ENCODE assay signal across 7 mouse cellular contexts in genomic region chr19:23892633-23893032, GRCm38 (mm10).
DNase-seq lines count a peak whose midpoint lies in the region; ATAC-seq lines count a peak whose summit lies in the region.

No protein-coding gene starts in this region.

- WGBS in forebrain, embryonic 12.5 days, result 23% methylated on average over 37 of the region's 37 CpGs
- 25% methylated on average over 37 of the region's 37 CpGs for WGBS in limb, embryonic 10.5 days
- WGBS in stomach, embryonic 14.5 days, result 31% methylated on average over 37 of the region's 37 CpGs

- H3K4me3 ChIP-seq in forebrain, embryonic 12.5 days (replicated peaks), result peak overlapping the region; percentile 43
- peak overlapping the region; percentile 48 for H3K4me3 ChIP-seq in limb, embryonic 10.5 days
- H3K4me3 ChIP-seq in stomach, embryonic 14.5 days (ENCODE audit: low read depth, low read length), result peak overlapping the region; percentile 41

- peak overlapping the region; percentile 60 for H3K4me2 ChIP-seq in forebrain, embryonic 12.5 days
- peak overlapping the region; percentile 59 for H3K4me2 ChIP-seq in stomach, embryonic 14.5 days (replicated peaks; ENCODE audit: low read depth, low read length)

- peak overlapping the region; percentile 3; the same call in 1 of the 2 replicates for H3K9ac ChIP-seq in forebrain, embryonic 12.5 days
- H3K9ac ChIP-seq in stomach, embryonic 14.5 days (replicated peaks; ENCODE audit: low read depth, low read length), result no peak overlapping the region

- peaks cover 75% of the 10 kb centered on the region for H3K27me3 ChIP-seq in forebrain, embryonic 12.5 days
- peaks cover 86% of the 10 kb centered on the region for H3K27me3 ChIP-seq in limb, embryonic 10.5 days (ENCODE audit: low read depth, poor library complexity, severe bottlenecking)
- 0 out of 2 replicates have a peak, but pooled peaks cover 6% of the 10 kb centered on the region for H3K27me3 ChIP-seq in stomach, embryonic 14.5 days (ENCODE audit: control insufficient read depth, insufficient read depth, low read length)

- H3K36me3 ChIP-seq in forebrain, embryonic 12.5 days (replicated peaks), result no peaks in the 10 kb centered on the region
- no peaks in the 10 kb centered on the region for H3K36me3 ChIP-seq in limb, embryonic 10.5 days
- no peaks in the 10 kb centered on the region for H3K36me3 ChIP-seq in stomach, embryonic 14.5 days (ENCODE audit: control insufficient read depth, insufficient read depth, low read length)

- no peaks in the 10 kb centered on the region for H3K9me3 ChIP-seq in forebrain, embryonic 12.5 days
- no peaks in the 10 kb centered on the region for H3K9me3 ChIP-seq in limb, embryonic 10.5 days (replicated peaks)
- H3K9me3 ChIP-seq in stomach, embryonic 14.5 days (ENCODE audit: control insufficient read depth, low read depth, low read length), result no peaks in the 10 kb centered on the region

- ATAC-seq in forebrain, embryonic 12.5 days (ENCODE audit: low FRiP score), result peak; percentile 39; the same call in 1 of the 2 replicates
- ATAC-seq in stomach, embryonic 14.5 days (ENCODE audit: insufficient number of reproducible peaks, insufficient read depth, low FRiP score, low read depth), result no peak

- H3K27ac ChIP-seq in forebrain, embryonic 12.5 days, result no peak overlapping the region
- H3K27ac ChIP-seq in limb, embryonic 10.5 days, result peak overlapping the region; percentile 38
- no peak overlapping the region for H3K27ac ChIP-seq in stomach, embryonic 14.5 days (ENCODE audit: low read length)

- DNase-seq in left cerebral cortex, postnatal 36 days (ENCODE audit: low spot score in 2 of 2), result peak; percentile 24 to 31
- no peak for DNase-seq in left cerebral cortex, postnatal 4 days
- peak; percentile 41 for DNase-seq in limb, embryonic 10.5 days (ENCODE audit: low spot score)
- DNase-seq in spleen, postnatal 10 days (ENCODE audit: low spot score in 2 of 2), result no peak
- DNase-seq in ovary, adult 18-20 months (ENCODE audit: low spot score), result no peak

- intact Hi-C loops in left cerebral cortex, postnatal 36 days (cut with DNase I), result no loop called here
- intact Hi-C loops in left cerebral cortex, postnatal 4 days (cut with DNase I), result loop anchor here (10.0 kb wide), 1 partner anchor 128 kb away; no protein-coding TSS in a partner anchor

- peaks cover 13% of the 10 kb centered on the region for H3K4me1 ChIP-seq in forebrain, embryonic 12.5 days
- H3K4me1 ChIP-seq in limb, embryonic 10.5 days, result peaks cover 28% of the 10 kb centered on the region
- H3K4me1 ChIP-seq in stomach, embryonic 14.5 days (ENCODE audit: control insufficient read depth, insufficient read depth, low read length), result no peaks in the 10 kb centered on the region

Comparison
In these comparisons a context has a peak if more than half of its experiments do, and no peak if none do; other contexts are left out.
1. DNase-seq: peak in left cerebral cortex, postnatal 36 days (2 of 2) and limb, embryonic 10.5 days (single experiment); none in left cerebral cortex, postnatal 4 days (single experiment), spleen, postnatal 10 days (0 of 2) and ovary, adult 18-20 months (single experiment).
2. Peak in every context shown above with its lines, with median percentiles within 50 percentile points of each other: H3K4me3 ChIP-seq.